Mouse (Mus musculus) right cerebral cortex, postnatal 14 days (tissue): ENCODE measurements around the gene Med6.
"Not testable (repeated sequence)": the region's sequence is repeated elsewhere in the genome, so short reads cannot be mapped to it uniquely, and the experiment has no call there.

Experiments
- DNase-seq: peaks from one replicate; pipeline ENCODE4 v3.0.0; 2022

Gene Med6

DNA sequence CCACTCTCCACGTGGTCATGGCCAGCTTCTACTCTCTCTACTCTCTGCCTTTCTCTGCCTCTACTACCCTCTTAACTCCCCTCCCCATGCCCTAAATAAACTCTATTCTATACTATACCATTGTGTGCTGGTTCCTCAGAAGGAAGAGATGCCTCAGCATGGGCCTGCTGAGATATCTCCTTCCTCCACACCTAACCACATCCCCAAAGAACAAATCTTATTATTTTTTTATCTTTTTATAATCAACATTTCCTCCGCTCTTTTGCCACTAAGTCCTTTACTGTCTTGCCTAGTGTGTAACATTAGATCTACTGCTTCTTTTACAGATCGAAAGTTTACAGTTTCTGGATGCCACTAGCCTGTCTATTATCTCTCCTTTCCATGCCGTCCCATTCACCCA lies 47.6 kb downstream of the Med6 start:
- DNase-seq, result no peak

DNA sequence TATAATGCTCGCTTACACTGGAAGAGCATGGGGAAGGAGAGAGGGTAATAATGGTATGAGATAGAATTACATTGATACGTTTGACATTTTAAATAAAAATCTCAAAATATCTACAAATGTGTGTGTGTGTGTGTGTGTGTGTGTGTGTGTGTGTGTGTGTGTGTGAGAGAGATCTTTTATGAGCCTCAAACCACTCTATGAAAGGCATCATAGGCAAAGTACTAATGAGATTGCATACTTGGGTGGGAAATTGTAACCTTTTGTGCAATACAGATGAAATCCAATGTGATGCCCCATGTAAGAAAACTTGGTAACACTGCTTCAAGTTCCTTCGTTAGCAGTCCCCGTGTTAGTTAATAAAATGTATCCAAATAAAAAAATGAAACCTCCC lies 61.8 kb downstream of the Med6 start:
- DNase-seq, result no peak

DNA sequence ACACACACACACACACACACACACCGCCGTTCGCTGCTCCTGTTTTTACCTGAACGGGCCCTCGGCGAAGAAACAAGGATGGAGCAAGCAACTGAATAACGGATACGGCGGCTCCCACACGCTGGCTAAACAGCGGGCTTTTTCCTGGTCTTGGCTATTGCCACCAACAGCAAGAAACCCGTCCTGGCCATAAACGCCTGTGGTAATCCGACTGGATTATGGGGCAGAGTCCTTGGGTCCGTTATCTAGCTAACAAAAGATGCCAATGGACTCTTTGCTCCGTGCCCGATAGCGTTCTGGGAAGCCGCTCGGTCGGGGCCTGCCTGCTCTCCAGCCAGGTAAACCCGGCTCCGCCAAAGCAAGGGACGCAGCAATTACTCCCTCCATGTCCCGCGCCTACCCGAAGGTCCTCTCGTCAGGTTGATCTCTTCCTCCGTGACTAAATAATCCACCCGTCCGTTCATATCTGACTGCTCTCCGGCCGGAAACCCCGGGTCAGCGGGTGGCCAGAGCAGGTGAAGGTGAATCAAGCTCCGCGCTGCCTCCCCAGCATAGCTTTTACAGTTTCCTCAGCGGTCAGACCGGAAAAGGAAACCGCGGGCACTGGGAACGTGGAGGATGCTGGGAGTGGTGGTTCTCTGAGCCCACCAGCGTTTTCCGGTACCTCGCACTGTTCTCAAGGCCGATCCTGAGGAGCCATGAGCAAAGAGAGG lies 62.3 kb downstream of the Med6 start, which contains the start of the genes Gm20498 and Synj2bp:
Gene Gm20498, minus strand, starts transcription at position 590 of the 713 bp plus-strand sequence.
Gene Synj2bp, minus strand, starts transcription at position 596 of the 713 bp plus-strand sequence.
- DNase-seq, result peak; percentile 81

- DNase-seq, result not testable (repeated sequence)
Observed at GRCm38 (mm10) chr12:81530587-81530986, 64.2 kb downstream of the Med6 start.
